Mouse (Mus musculus): ENCODE measurements around the gene Emilin1.

Emilin1 gene

GRCm38 (mm10) chr5:30919831-30920614 is 6.8 kb downstream of the Emilin1 start:
- in situ Hi-C loops (cut with MboI; ENCODE audit: low pct_unique_long_range_greater_than_20kb in 1 of 2, low sequenced_read_pairs in 2 of 2, unreplicated experiment in 1 of 2) = no loop called here

GRCm38 (mm10) chr5:30920621-30921020 is 7.4 kb downstream of the Emilin1 start:
- in situ Hi-C loops (cut with MboI; ENCODE audit: low pct_unique_long_range_greater_than_20kb in 1 of 2, low sequenced_read_pairs in 2 of 2, unreplicated experiment in 1 of 2) = no loop called here

DNA sequence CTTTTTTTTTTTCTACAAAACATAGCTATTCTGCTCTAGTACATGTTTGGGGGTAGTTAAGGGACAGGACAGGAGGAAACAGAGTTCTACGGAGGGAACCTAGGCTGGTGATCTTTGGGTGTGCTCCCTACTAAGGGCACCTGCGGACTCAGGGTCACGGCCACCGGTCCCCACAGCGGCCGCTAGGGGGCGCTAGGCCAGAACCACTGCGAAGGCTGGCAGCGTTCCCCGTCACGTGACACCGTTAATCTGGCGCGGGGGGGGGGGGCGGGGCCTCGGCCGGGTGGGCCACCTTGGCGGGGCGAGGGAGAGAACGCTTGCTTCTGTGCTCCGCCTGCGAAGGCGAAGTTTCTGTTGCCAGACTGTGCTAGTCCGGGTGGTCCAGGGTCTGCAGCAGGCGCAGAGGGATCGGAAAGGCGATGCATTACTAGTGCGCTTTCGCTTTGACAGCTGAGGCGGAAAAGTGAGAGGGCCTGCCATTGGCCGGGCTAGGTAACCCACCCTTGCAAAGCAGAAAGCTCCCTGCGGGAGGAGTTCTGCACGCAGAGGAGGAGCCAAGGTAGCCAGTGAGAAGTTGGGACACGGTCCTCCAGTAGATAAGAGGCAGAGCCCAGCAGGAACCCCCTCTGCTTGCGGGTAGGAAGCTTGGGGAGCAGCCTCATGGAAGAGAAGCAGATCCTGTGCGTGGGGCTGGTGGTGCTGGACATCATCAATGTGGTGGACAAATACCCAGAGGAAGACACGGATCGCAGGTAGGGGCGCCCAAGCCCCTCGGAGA is 8.2 kb downstream of the Emilin1 start, which contains the start of gene Khk:
Khk (plus strand) TSS at position 176 of the 778 bp plus-strand sequence.
- in situ Hi-C loops (cut with MboI; ENCODE audit: low pct_unique_long_range_greater_than_20kb in 1 of 2, low sequenced_read_pairs in 2 of 2, unreplicated experiment in 1 of 2) = no loop called here

DNA sequence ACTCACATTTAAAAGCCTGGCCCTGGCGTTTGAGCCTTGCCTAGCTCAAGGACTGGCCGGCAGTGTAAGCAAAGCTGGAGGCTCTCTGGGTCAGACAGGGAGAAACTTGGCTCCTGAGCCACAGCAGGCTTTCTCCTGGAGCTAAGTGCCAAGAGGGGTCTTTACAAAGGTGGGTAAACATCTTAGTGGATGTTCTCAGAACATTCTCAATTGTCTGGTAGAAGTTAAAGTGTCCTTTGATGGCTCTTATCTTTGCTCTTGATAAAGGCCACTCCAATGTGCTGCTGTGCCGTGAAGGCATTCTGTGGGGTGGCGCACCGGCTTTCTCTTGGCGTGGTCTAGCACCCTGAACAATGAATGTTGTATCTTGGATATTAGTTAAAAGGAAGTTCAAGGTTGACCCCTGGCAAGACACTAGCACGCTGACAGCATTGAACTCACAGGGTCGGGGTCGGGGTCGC is 9.4 kb downstream of the Emilin1 start:
- in situ Hi-C loops (cut with MboI; ENCODE audit: low pct_unique_long_range_greater_than_20kb in 1 of 2, low sequenced_read_pairs in 2 of 2, unreplicated experiment in 1 of 2) = no loop called here

DNA sequence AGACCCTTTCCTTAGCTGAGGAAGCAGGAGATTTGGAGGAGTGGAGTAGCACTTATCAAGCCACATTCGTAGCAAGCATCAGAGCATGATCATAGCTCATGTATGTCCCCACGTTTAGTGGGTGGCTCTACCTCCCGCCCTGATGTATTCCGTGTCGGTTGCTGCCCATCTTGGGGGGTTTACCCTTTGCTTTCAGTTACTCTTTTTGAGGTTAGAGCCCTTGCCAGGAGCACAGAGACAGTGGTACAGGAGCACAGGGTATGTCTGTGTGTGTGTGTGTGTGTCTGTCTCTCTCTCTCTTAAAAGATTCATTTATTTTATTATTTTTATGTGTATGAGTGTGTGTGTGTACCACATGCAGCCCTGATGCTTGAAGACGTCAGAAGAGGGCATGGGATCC is 9.9 kb downstream of the Emilin1 start:
- in situ Hi-C loops (cut with MboI; ENCODE audit: low pct_unique_long_range_greater_than_20kb in 1 of 2, low sequenced_read_pairs in 2 of 2, unreplicated experiment in 1 of 2) = no loop called here

GRCm38 (mm10) chr5:30924614-30925013 is 11.4 kb downstream of the Emilin1 start:
- in situ Hi-C loops (cut with MboI; ENCODE audit: low pct_unique_long_range_greater_than_20kb in 1 of 2, low sequenced_read_pairs in 2 of 2, unreplicated experiment in 1 of 2) = no loop called here

DNA sequence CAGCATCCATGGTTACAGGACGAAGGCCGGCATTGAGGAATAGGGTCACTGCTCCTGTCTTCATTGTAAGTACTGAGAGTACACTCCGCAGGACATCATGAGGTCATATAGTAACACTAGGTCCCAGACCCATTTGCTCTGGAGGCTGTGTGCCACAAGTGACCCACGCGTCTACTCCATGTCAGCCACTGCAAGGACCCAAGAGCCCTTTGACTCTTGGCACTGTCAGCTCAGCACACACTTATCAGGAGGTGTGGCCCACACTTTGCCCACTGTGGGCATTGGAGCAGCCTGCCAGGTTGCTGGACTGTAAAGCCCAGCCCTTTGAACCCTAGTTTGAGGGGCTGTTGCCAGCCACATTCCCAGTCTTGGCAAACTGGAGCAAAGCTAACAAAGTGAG is 12.0 kb downstream of the Emilin1 start:
- in situ Hi-C loops (cut with MboI; ENCODE audit: low pct_unique_long_range_greater_than_20kb in 1 of 2, low sequenced_read_pairs in 2 of 2, unreplicated experiment in 1 of 2) = no loop called here

DNA sequence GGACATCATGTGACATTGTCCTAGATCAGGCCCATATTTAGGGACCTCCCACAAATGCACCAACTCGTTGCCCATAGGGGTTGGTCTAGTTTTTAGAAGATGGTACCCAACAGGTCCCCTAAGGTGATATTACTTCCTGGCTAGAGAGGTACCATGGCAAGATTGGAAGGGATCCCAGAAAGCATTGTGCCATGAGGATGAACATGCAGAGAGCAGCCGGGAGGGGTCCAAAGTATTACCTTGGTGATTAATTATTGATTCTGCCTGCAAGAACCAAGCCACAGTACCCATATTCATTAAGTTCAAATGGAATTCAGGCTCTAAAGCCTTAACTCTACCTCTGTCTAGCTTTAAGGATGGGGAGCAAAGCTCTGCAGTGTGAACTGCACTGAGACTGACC is 12.9 kb downstream of the Emilin1 start:
- in situ Hi-C loops (cut with MboI; ENCODE audit: low pct_unique_long_range_greater_than_20kb in 1 of 2, low sequenced_read_pairs in 2 of 2, unreplicated experiment in 1 of 2) = no loop called here

DNA sequence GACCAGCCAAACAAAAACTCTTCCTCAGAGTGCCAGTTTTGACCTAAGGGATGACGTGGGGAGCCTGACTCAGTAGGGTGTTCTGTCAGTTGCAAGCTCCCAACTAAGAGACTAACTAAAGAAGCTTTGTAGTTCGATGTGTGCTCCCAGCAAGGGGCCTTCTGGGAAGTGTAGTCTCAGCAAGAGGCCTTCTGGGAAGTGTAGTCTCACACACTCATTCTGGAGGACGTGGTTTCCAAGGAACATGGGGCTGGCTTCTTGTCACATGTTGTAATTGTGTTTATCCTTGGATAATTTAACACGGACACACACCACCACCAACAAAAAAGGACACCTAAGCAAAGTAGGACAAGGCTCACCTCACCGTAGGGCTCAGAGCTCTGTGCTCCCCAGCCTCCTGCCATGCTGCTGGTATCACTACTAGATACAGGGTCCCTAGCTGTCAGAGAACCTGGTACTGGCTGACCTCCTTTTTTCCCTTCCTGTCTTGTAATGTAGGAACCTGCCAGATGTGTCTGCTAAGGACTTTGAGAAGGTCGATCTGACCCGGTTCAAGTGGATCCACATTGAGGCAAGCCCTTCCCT is 14.8 kb downstream of the Emilin1 start:
- in situ Hi-C loops (cut with MboI; ENCODE audit: low pct_unique_long_range_greater_than_20kb in 1 of 2, low sequenced_read_pairs in 2 of 2, unreplicated experiment in 1 of 2) = no loop called here

DNA sequence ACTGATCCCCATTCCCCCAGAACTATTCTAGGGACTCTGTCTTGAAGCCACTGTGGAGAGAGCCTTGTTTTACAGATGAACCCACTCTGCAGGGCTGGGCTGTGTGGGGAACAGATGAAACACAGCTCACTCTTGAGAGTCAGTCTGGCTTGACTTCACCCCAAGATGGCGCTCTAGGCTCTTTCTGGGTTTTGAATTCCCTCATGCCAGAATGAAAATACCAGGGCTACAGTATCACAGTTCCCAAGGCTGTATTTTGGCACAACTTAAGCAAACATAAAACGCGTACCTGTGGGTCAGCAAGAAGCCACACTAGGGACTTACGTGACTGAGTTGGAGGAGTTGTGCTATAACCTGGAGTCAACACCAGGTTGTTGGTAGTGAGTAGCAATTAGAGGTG is 16.9 kb downstream of the Emilin1 start:
- in situ Hi-C loops (cut with MboI; ENCODE audit: low pct_unique_long_range_greater_than_20kb in 1 of 2, low sequenced_read_pairs in 2 of 2, unreplicated experiment in 1 of 2) = loop anchor here (5.0 to 10.0 kb wide), 2 partner anchors 125 to 128 kb away; no protein-coding TSS in a partner anchor

DNA sequence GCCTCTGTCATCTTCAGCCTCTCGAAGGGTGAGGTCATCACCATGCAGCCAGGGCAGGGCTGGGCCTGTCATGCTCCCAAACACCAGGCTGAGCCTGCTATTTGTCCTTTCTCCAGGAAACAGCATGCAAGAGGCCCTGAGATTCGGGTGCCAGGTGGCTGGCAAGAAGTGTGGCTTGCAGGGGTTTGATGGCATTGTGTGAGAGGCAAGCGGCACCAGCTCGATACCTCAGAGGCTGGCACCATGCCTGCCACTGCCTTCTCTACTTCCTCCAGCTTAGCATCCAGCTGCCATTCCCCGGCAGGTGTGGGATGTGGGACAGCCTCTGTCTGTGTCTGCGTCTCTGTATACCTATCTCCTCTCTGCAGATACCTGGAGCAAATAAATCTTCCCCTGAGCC is 17.6 kb downstream of the Emilin1 start:
- in situ Hi-C loops (cut with MboI; ENCODE audit: low pct_unique_long_range_greater_than_20kb in 1 of 2, low sequenced_read_pairs in 2 of 2, unreplicated experiment in 1 of 2) = loop anchor here (5.0 to 10.0 kb wide), 2 partner anchors 126 to 129 kb away; no protein-coding TSS in a partner anchor

DNA sequence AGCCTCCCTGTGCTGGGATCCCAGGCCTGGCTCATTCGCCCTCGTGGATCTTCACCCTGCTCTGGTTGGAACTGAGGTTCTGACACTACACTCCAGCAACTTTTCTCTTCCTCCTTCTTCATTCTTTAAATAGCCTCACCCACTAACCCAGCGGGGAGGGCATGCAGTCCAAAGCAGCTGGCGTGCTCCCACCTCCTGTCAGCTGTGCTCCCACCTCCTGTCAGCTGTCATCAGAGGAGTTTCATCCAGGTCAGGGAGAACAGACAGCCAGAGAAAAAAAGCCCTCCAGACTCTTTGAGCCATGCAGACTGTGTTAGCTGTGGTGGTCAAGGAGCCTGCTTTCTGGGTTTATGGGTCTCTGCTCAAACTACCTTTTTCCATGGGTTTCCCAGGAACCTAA is 18.2 kb downstream of the Emilin1 start:
- in situ Hi-C loops (cut with MboI; ENCODE audit: low pct_unique_long_range_greater_than_20kb in 1 of 2, low sequenced_read_pairs in 2 of 2, unreplicated experiment in 1 of 2) = loop anchor here (5.0 to 10.0 kb wide), 2 partner anchors 127 to 129 kb away; no protein-coding TSS in a partner anchor

GRCm38 (mm10) chr5:30933705-30934104 is 20.5 kb downstream of the Emilin1 start:
- in situ Hi-C loops (cut with MboI; ENCODE audit: low pct_unique_long_range_greater_than_20kb in 1 of 2, low sequenced_read_pairs in 2 of 2, unreplicated experiment in 1 of 2) = loop anchor here (5.0 to 10.0 kb wide), 2 partner anchors 129 to 131 kb away; no protein-coding TSS in a partner anchor

- in situ Hi-C loops (cut with MboI; ENCODE audit: low pct_unique_long_range_greater_than_20kb in 1 of 2, low sequenced_read_pairs in 2 of 2, unreplicated experiment in 1 of 2) = loop anchor here (5.0 to 10.0 kb wide), 2 partner anchors 130 to 133 kb away; no protein-coding TSS in a partner anchor
Measured at GRCm38 (mm10) chr5:30934725-30935461, 21.7 kb downstream of the Emilin1 start.

DNA sequence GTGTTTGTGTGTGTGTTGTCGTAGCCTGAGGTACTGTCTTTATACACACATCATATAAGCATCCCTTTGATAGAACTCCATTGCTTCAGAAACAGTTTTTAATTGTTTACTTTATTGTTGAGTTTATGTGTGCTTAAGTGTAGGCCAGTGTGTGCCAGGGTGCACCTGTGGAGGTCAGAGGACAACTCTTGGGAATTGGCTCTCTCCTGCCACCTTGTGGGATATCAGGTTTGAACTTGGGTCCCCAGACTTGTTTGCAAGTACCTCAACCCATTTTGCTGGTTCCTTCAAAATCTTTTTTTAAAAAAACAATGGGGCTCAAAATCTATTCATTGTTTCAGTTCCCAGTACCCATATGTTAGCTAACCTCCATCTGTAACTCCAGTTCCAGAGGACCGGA is 29.8 kb downstream of the Emilin1 start:
- in situ Hi-C loops (cut with MboI; ENCODE audit: low pct_unique_long_range_greater_than_20kb in 1 of 2, low sequenced_read_pairs in 2 of 2, unreplicated experiment in 1 of 2) = no loop called here

DNA sequence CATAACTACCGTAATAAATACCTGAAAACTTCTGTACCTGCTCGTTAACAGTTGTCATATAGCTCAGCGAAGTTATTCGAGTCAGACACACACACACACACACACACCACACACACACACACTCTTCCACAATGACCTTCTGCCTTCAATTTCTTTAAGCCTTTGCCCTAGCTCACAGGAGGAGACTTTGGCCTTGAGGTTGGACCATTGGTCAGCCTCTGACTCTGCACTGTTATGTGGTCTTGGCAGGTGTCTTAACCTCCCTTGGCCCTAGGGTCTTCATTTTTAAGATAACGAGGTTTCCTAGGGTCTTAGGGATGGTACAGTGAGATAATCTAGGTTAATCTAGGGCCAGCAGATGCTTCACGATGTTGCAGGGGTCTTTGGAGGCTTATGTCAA is 31.1 kb downstream of the Emilin1 start:
- in situ Hi-C loops (cut with MboI; ENCODE audit: low pct_unique_long_range_greater_than_20kb in 1 of 2, low sequenced_read_pairs in 2 of 2, unreplicated experiment in 1 of 2) = no loop called here

DNA sequence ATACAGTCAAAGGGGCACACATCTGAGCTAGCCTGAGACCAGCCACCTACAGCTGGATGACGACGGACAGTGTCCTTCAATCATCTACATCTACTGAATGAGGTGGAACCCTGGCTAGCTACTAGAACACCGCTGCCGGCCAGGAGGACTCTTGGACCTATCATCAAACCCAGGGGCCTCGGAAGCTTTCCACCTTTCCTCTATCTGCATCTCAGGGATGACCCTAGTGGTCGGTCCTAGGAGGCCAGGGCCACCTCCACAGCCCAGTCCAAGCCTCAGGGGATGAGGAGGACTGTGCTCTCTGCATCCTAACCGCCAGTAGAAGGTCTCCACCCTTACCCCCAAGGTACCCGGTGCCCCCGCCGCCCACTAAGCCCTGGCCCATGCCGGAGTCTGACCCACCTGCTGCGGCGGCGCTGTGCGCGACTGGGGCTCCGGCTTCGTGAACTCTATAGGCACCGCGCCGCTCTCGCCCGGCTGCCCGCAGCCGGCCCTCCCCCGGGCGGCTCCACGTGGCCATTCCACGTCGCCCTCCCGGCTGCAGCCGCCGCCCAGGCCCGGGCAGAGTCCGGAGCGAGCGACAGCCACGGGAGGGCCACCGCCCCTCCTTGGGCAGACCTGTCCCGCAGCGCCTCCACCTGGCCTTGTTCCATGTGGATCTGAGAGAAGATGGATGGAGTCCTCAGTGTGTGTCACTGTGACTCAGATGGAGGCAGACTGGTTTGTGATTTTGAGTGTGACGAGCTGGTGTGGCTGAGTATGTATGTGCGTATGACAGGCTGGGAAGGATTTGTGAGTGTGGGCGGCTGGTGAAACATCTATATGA is 32.0 kb downstream of the Emilin1 start, which contains the start of gene Cgref1:
Cgref1 (minus strand) TSS at position 636 of the 826 bp plus-strand sequence.
- in situ Hi-C loops (cut with MboI; ENCODE audit: low pct_unique_long_range_greater_than_20kb in 1 of 2, low sequenced_read_pairs in 2 of 2, unreplicated experiment in 1 of 2) = no loop called here

Data from mouse embryonic stem cell (cell line).